Mouse (Mus musculus) gastrocnemius, postnatal 10 days (tissue): ENCODE measurements around the gene Rangap1. TPM values are rescaled to one million over a fixed set of nuclear protein-coding genes. Genes with fewer than 3 reads are reported as not detected.
A peak's percentile ranks its signal among the peaks of the same experiment; 100 is the strongest.

Experiments
- DNase-seq: peaks from one replicate; pipeline ENCODE4 v3.0.0; 2021; ENCODE audit warnings: mixed read lengths
- total RNA-seq, 2 experiments: library from RNA; stranded (reverse); gene quantifications; 2 replicates each; pipeline ENCODE4 v1.2.3; 2021

Rangap1 gene
- total RNA-seq, 2 experiments from 2014 or later = 28.6 to 31.3 TPM

DNA sequence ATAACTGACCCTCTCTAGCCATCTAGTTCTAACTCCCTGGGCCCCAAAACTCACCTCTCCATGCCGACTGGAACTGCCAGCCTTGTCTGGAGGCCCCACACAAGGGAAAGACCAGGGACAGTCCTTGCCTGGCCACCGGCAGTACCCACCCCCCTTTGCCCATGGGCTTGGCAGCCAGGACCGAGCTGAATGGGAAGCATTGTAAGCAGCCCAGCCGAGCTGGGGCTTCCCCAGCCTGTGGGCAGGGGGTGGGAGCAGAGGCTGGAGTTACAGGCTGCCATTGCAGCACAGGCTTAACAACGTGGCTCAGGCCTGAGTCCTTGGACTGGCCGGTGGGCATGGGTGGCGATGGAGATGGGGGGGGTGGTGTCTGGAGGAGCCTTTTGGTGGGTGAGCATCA lies 48.2 kb downstream of the Rangap1 start, which contains the start of gene Chadl:
TSS of gene Chadl (minus strand) at position 113 of the 400 bp plus-strand sequence.
- no peak for DNase-seq

GRCm38 (mm10) chr15:81694891-81695290 lies 50.4 kb downstream of the Rangap1 start:
- no peak for DNase-seq

DNA sequence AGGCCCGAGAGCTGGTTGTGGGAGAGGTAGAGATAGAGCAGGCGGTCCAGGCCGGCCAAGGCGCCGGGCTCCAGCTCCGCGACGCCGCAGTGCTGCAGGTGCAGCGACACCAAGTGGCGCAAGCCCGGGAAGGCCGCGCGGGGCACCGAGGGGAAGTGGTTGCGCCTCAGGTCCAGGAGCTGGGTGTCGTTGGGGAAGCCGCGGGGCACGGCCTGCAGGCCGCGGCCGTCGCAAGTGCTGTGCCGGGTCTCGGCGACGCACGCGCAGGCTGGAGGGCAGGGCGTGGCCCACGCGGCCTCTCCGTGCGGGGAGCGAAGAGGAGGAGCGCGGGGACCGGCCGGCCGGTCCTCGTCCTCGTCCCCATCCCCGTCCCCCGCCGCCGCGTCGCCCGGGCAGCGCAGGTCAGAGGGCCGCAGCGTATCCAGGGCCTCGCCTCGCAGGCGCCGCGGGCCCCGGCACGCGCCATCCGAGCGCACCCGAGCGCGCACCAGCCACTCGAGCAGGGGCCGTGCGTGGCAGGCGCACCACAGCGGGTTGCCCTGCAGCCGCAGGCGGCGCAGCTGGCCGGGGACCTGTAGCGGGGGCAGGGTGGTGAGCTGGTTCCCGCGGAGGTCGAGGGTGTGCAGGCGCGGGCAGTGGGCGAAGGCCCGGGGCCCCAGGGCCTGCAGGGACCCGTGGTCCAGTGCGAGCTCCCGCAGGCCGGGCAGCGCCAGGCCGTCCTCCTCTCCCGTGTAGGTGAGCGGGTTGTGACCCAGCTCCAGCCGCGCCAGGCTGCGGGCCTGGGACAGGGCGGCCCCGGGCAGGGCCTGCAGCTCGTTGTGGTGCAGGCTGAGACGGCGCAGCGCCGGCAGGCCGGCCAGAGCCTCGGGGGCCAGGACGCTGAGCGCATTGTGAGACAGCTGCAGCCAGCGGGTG lies 51.1 kb downstream of the Rangap1 start:
- DNase-seq = peak; percentile 88

- DNase-seq = no peak
Measured at GRCm38 (mm10) chr15:81693366-81693966, 51.9 kb downstream of the Rangap1 start.

- DNase-seq = no peak
Measured at GRCm38 (mm10) chr15:81680301-81680805, 65.0 kb downstream of the Rangap1 start.

DNA sequence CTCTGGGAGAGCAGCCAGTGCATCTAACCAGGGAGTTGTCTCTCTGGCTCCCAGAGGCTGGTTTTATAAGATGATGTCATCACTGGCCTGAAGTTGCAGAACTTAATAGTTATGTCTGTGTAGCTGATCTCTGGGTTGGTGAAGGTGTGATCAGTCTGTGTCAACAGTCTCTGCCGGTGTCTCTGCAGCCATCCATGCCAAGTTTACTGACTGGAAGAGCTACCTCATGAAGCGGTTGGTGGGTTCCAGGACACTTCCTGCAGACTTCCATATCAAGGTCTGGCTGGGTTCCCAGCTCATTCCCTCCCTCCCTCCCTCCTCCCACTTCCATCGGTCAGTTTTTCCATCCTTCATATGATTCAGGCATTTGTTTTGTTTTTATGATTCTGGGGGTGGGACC lies 68.7 kb downstream of the Rangap1 start:
- no peak for DNase-seq

DNA sequence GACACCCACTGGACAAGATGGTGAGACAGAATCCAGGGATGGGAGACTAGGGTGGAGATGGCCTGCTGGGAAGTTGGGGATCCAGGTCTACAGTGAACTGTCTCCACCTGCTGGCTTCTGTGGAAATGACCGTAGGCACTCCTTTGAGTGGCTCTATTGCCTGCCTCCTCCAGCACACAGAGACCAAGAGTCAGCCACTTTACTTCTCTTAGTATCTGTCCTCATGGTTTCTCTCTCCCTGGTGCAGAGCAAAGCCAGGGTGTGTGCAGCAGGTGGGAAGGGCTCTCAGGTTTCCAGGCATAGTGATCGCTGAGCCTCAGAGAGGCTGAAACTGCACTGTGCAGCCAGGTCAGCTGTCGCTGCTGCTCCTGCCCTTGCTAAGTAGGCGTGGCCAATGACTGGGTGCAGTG lies 75.1 kb downstream of the Rangap1 start:
- peak; percentile 50 for DNase-seq

DNA sequence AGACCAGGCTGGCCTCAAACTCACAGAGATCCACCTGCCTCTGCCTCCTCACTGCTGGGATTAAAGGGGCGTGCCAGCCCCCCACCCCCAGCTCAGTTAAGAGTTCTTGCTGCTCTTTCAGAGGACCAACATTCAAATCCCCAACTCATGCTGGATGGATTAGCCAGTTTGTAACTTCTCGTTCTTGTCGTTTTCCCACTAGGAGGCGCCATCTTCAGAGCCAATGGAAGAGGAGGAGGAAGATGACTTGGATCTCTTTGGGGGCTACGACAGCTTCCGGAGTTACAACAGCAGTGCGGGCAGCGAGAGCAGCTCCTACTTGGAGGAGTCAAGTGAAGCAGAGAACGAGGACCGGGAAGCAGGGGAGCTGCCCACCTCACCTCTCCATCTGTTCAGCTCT lies 78.4 kb downstream of the Rangap1 start:
- DNase-seq = no peak

- DNase-seq = peak; percentile 88
Measured at GRCm38 (mm10) chr15:81663697-81664561, 81.4 kb downstream of the Rangap1 start, which contains the start of gene L3mbtl2. Gene L3mbtl2, plus strand, starts transcription at chr15:81663889.

DNA sequence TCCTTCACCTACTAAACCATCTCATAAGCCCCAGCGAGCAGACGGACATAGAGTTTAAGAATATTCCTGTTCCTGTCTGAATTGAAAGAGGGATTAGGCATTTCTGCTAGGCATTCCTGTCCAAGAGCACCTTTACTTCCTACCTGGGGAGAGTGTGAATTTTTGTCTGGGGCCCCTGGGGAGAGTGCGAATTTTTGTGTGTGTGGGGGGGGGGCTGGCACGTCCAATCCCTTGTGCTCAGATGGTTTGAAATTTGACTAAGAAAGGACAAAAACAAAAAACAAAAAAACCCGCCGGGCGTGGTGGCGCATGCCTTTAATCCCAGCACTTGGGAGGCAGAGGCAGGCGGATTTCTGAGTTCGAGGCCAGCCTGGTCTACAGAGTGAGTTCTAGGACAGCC lies 82.0 kb downstream of the Rangap1 start:
- no peak for DNase-seq

DNA sequence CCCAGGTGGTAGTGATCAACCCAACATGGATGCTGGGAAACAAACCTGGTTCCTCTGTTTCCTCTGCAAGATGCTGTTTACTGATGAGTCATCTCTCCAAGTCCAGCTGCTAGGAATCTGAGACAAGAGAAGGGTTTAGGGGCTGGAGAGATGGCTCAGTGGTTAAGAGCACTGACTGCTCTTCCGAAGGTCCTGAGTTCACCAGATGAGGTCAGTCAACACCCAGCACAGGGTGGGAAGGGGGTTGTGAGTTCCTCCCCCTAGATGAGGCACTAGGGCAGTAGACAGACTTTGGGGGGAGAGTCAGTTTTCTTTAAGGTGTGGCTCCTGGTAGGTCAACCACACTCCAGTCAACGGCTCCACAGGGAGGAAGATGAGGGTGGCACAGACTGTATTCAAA lies 83.6 kb downstream of the Rangap1 start:
- DNase-seq = no peak

Other genes starting within 250 kb of the Rangap1 start
- gene Ep300, start 160.2 kb downstream of the Rangap1 start, total RNA-seq = 10 to 100 TPM; 31.2 to 38.4 TPM
- 1 to 10 TPM; 7.5 to 9.3 TPM for gene L3mbtl2, start 81.6 kb downstream of the Rangap1 start, total RNA-seq
- 1 to 10 TPM; 2.4 to 3.4 TPM for gene Chadl, start 48.2 kb downstream of the Rangap1 start, total RNA-seq
- gene Zc3h7b, start 473 bp downstream of the Rangap1 start, total RNA-seq = 10 to 100 TPM; 39.8 to 43.1 TPM
- 100 to 1,000 TPM; 127 to 130 TPM for gene Tef, start 56.9 kb upstream of the Rangap1 start, total RNA-seq
- 10 to 100 TPM; 38.1 to 80.4 TPM for gene Tob2, start 113.3 kb upstream of the Rangap1 start, total RNA-seq
- 10 to 100 TPM; 37.4 to 39.6 TPM for gene Phf5a, start 126.4 kb upstream of the Rangap1 start, total RNA-seq
- gene Aco2, start 126.8 kb upstream of the Rangap1 start, total RNA-seq = 100 to 1,000 TPM; 789 to 874 TPM
- gene Polr3h, start 180.7 kb upstream of the Rangap1 start, total RNA-seq = 10 to 100 TPM in 1 of 2 experiments, 1 to 10 TPM in 1; 8.2 to 12.1 TPM
- 1 to 10 TPM; 5.7 to 6.0 TPM for gene Csdc2, start 191.2 kb upstream of the Rangap1 start, total RNA-seq
- gene Pmm1, start 215.4 kb upstream of the Rangap1 start, total RNA-seq = 10 to 100 TPM; 12.0 to 15.3 TPM
- gene 1700029P11Rik, start 235.0 kb upstream of the Rangap1 start, total RNA-seq = not detected
- 10 to 100 TPM; 25.5 to 26.0 TPM for gene Xrcc6, start 242.3 kb upstream of the Rangap1 start, total RNA-seq